Mouse (Mus musculus) inflammation-experienced regulatory T-cells, adult 6 months (primary cell): Measurements from ENCODE around the gene Arntl2. TPM values are rescaled to one million over a fixed set of nuclear protein-coding genes. Genes with fewer than 3 reads are reported as not detected.
"Not testable (repeated sequence)": the region's sequence is repeated elsewhere in the genome, so short reads cannot be mapped to it uniquely, and the experiment has no call there.

Source experiments
- ATAC-seq: one replicate; pipeline ENCODE4 v1.8.0; 2017
- polyA plus RNA-seq, 3 experiments: library from polyadenylated mRNA; unstranded; fragments of 100-300 nt; shearing (Covaris generic); gene quantifications; one replicate each; pipeline ENCODE4 v1.2.1; 2017

The Arntl2 gene
- polyA plus RNA-seq, 3 experiments from 2014 or later: 4.0 to 8.0 (median 7.9) TPM

GRCm38 (mm10) chr6:146851916-146852315 is 56.1 kb downstream of the Arntl2 start:
- ATAC-seq: no peak

GRCm38 (mm10) chr6:146852739-146853138 is 56.9 kb downstream of the Arntl2 start:
- ATAC-seq: no peak

- no peak for ATAC-seq
Observed at GRCm38 (mm10) chr6:146855185-146855584, 59.3 kb downstream of the Arntl2 start.

- no peak for ATAC-seq
Observed at GRCm38 (mm10) chr6:146857386-146857785, 61.5 kb downstream of the Arntl2 start.

- ATAC-seq: no peak
Observed at GRCm38 (mm10) chr6:146863154-146863553, 67.3 kb downstream of the Arntl2 start.

- not testable (repeated sequence) for ATAC-seq
Observed at GRCm38 (mm10) chr6:146864370-146864769, 68.5 kb downstream of the Arntl2 start.

GRCm38 (mm10) chr6:146865701-146866100 is 69.8 kb downstream of the Arntl2 start:
- ATAC-seq: no peak

- ATAC-seq: no peak
Observed at GRCm38 (mm10) chr6:146871975-146872374, 76.1 kb downstream of the Arntl2 start.

GRCm38 (mm10) chr6:146874415-146874814 is 78.6 kb downstream of the Arntl2 start:
- ATAC-seq: no peak

- ATAC-seq: no peak
Observed at GRCm38 (mm10) chr6:146876820-146877219, 81.0 kb downstream of the Arntl2 start.

GRCm38 (mm10) chr6:146877425-146878045 is 81.7 kb downstream of the Arntl2 start:
- no peak for ATAC-seq

GRCm38 (mm10) chr6:146878926-146879325 is 83.1 kb downstream of the Arntl2 start:
- ATAC-seq: no peak

GRCm38 (mm10) chr6:146879856-146880255 is 84.0 kb downstream of the Arntl2 start:
- no peak for ATAC-seq

- no peak for ATAC-seq
Observed at GRCm38 (mm10) chr6:146880296-146880695, 84.4 kb downstream of the Arntl2 start.

GRCm38 (mm10) chr6:146881896-146882770 is 86.3 kb downstream of the Arntl2 start:
- no peak for ATAC-seq

Other genes starting within 250 kb of the Arntl2 start
- 100 to 1,000 TPM in 1 of 3 experiments, 10 to 100 TPM in 2; 80.5 to 140 (median 88.8) TPM for gene Fgfr1op2, start 218.9 kb upstream of the Arntl2 start, polyA plus RNA-seq
- 10 to 100 TPM; 54.4 to 76.9 (median 68.4) TPM for gene Ints13, start 218.2 kb upstream of the Arntl2 start, polyA plus RNA-seq
- gene Med21, start 153.5 kb upstream of the Arntl2 start, polyA plus RNA-seq: 10 to 100 TPM; 58.0 to 64.2 (median 58.9) TPM
- 1 to 10 TPM; 2.0 to 3.6 (median 3.0) TPM for gene Tm7sf3, start 153.2 kb upstream of the Arntl2 start, polyA plus RNA-seq
- 10 to 100 TPM; 10.7 to 32.2 (median 22.0) TPM for gene Stk38l, start 71.1 kb upstream of the Arntl2 start, polyA plus RNA-seq
- gene Smco2, start 54.0 kb downstream of the Arntl2 start, polyA plus RNA-seq: not detected
- 10 to 100 TPM in 1 of 3 experiments, 1 to 10 TPM in 2; 7.7 to 14.1 (median 8.8) TPM for gene Ppfibp1, start 92.4 kb downstream of the Arntl2 start, polyA plus RNA-seq
- gene 1700034J05Rik, start 158.4 kb downstream of the Arntl2 start, polyA plus RNA-seq: under 1 TPM in 1 of 3 experiments, not detected in 2; 0.40 TPM
- under 1 TPM; 0.29 to 0.67 (median 0.34) TPM for gene Rep15, start 236.5 kb downstream of the Arntl2 start, polyA plus RNA-seq
- 10 to 100 TPM; 80.2 to 97.5 (median 83.9) TPM for gene Mrps35, start 246.7 kb downstream of the Arntl2 start, polyA plus RNA-seq